Mouse (Mus musculus) layer of hippocampus, postnatal 14 days (tissue): Measurements from ENCODE around the gene Prickle2. TPM values are rescaled to one million over a fixed set of nuclear protein-coding genes. Genes with fewer than 3 reads are reported as not detected.
A peak's percentile ranks its signal among the peaks of the same experiment; 100 is the strongest.

ENCODE experiments used
- DNase-seq, 2 experiments: peaks; one replicate each; pipeline ENCODE4 v3.0.0; 2021 to 2022; ENCODE audit warnings: low spot score in 2 of 2, mixed read lengths in 1 of 2
- total RNA-seq, 2 experiments: library from RNA; stranded (reverse); gene quantifications; 2 replicates each; pipeline ENCODE4 v1.2.3; 2021

Prickle2 gene
- total RNA-seq, 2 experiments from 2014 or later = 184 to 192 TPM

DNA sequence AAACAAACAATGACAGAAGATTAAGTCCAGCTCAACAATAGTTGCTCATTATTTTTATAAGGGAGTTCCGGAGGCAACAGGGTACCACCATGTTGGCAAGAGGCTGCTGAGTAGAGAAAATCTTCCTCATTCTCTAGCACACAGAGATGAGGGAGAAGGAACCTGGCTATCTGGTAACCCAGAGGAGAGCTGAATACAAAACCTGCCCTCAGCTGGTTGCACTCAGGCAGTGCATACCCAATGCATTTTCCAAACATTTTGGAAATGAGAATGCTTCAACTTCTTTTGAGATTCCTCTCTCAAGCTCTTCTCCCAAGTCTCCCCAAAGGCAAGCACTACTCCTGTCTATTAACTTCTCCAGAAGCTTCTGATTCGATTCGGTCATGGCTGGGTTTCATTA lies 36.3 kb downstream of the Prickle2 start:
- DNase-seq = no peak

DNA sequence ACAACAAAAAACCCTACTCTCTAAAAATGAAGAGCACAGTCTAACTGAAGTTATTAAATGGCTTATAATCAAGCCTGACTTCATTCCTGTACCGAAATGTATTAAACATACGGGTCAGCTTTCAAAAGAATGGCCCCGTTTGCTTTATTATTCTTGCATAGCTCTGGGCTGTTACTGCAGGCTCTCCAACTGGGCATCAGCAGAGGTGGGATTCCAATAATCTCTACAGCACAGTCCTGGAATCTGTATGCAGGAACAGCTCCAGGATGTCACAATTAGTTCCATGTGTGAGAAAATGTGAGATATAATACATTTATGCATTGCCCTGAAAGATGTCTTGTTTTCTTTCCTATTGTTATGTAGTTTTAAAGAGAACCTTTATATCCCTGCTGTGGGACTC lies 38.4 kb downstream of the Prickle2 start:
- DNase-seq = no peak

- peak; percentile 78 to 83 for DNase-seq
These were observed 40.4 kb downstream of the Prickle2 start for GRCm38 (mm10) chr6:92665530-92665989.

DNA sequence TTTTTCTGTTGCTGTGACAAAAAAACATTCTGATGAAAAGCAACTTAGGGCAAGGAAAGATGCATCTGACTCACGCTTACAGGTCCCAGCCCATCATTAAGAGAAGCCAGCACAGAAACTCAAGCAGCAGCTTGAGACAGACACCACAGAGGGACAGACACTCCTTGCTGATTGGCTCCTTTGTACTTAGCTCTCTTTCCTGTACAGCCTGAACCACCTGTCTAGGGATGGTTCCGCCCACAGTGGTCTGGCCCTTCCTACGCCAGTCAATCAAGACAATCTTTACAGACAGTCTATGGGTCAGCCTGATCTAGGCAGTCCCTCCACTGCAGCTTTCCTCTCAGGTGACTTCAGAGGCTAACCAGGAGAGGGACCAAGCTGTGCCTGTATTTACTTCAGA lies 42.1 kb downstream of the Prickle2 start:
- DNase-seq = no peak

GRCm38 (mm10) chr6:92663433-92663832 lies 42.5 kb downstream of the Prickle2 start:
- peak in 1 of 2 experiments; percentile 65 for DNase-seq

GRCm38 (mm10) chr6:92649063-92649462 lies 56.9 kb downstream of the Prickle2 start:
- no peak for DNase-seq

DNA sequence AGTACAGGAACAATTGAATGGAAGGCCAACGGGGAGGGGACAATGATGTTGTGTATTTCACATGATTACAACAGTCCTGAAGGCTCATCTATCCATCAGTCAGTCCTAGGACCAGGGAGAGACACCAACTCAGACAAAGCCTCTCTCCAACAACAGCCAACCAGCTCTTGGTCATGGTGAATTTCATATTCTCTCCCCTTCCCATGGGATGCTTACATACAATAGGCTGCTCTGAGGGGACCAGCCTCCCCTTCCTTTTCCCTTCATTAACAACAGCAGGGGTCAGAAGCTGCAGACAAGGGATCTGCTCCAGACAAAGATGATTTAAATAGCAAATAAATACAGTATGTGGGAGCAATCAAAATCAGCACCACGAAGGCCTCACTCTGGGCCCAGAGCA lies 57.4 kb downstream of the Prickle2 start:
- DNase-seq = no peak

GRCm38 (mm10) chr6:92642929-92643328 lies 63.0 kb downstream of the Prickle2 start:
- DNase-seq = no peak

- DNase-seq = peak in 1 of 2 experiments; percentile 64
These were observed 64.0 kb downstream of the Prickle2 start for GRCm38 (mm10) chr6:92641956-92642355.

DNA sequence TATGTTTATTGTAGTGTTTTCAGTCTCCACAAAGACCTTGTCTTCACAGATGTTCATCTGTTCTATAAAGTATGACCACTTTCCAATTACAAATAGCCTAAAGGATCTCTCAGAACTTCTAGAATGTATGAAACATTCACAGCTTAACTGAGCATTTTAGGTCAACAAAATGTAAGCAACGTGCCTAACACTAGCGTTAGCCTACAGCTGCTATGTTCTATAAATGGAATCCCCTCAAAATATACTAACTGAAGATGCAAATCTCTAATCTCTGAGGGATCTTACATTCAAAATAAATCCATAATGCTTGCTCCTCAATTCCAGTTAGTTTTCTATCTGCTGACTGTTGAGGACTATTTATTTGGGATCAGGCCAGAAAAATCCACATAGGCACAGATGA lies 65.1 kb downstream of the Prickle2 start:
- DNase-seq = no peak

GRCm38 (mm10) chr6:92636431-92636830 lies 69.5 kb downstream of the Prickle2 start:
- no peak for DNase-seq

DNA sequence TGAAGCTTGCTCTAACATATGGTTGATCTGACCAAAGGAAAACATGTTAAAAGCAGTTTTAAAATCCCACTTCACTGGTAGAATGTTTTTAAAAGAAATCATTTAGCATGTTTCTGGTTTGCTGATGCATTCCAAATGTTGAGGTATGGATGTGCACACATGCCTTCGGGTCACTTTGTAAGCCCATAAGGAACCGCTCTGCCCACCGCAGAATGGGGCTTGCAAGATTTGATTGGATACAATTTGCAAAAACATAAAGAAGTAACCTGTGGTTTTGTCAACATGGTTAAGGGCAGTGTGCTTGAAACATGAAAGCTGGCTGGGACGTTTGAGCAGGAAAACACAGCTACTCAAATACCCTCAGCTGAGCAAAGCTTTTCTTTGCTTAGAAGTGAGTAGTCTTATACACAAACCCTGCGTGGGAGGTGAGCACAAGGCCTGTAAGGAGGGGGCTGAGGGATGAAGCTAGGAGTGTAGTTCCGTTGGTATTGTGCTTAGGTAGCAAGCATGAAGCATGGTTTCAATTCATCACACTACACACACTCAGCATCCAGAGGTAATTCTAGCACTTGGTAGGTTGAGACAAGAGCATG lies 71.0 kb downstream of the Prickle2 start:
- no peak for DNase-seq

DNA sequence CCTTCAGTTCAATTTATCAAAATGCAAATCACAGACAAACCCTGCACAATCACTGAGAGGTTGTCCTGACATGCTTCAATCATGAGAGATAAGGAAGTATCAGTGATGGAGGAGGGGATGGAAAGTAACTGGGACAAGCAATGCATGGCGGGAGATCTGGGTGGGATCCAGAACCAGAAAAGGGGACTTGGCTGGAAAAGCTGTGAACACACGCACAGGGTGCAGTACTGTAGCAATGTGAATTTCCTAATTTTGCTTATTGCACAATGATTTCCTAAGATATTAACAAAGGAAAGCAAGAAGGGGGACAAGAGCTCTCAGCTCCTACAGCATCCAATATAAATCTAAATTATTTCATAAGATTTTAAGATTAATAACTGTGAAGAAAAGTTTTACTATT lies 75.0 kb downstream of the Prickle2 start:
- DNase-seq = no peak

- DNase-seq = no peak
These were observed 78.2 kb downstream of the Prickle2 start for GRCm38 (mm10) chr6:92627711-92628110.

- DNase-seq = no peak
These were observed 78.8 kb downstream of the Prickle2 start for GRCm38 (mm10) chr6:92627048-92627617.

DNA sequence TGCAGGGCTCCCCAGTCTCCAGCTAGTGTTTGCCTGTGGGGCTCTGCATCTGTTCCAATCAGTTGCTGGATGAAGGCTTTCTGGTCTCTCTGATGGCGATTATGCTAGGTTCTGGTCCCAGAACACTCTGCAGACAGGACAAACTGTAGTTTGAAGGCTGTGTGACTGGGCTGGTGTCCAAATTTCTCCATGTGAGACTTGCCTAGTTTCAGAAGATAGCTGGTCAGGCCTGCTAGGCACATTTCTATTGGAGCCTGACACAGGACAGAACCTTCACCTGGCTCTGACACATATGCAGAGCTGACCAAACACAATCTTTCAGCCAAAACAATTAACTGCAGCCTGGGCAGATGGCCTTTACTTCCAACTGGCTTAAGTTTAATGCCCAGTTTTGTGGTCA lies 80.0 kb downstream of the Prickle2 start:
- DNase-seq = no peak

GRCm38 (mm10) chr6:92624306-92624705 lies 81.6 kb downstream of the Prickle2 start:
- DNase-seq = no peak

DNA sequence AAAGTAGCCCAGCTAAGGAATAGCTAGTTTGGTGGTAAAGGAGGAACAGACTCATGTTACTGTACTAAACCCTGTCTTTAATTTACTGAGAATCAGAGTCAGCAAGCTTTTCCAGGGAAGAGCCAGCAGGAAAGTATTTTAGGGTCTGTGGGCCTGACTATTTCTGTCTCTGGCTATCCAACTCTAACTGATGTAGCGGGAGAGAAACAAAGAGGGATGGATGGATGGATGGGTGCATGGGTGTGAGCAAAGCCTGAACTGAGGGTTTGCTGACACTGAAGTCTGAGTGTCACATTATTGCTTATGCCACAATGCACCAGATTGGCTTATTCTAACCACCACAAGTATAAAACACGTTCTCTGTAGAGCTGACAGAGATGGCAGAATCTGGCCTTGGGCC lies 88.8 kb downstream of the Prickle2 start:
- no peak for DNase-seq

DNA sequence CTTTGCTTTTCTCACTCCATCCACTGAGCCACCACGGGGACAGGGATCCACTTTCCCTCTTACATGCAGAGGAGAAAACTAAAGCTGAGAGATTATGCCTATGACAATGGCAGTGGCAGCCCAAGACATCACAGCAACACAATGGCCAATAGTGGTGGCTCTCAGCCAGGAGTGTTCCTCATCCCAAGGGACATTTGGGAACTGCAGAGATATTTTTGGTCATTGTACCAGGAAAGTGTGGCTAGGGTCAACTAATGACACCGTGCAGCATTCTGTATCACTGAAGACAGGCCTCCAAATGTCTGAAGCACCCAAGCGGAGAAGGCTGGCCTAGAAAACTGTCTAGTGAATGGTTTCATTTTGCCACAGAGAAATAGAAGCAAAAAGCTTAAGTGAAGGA lies 91.2 kb downstream of the Prickle2 start:
- no peak for DNase-seq

DNA sequence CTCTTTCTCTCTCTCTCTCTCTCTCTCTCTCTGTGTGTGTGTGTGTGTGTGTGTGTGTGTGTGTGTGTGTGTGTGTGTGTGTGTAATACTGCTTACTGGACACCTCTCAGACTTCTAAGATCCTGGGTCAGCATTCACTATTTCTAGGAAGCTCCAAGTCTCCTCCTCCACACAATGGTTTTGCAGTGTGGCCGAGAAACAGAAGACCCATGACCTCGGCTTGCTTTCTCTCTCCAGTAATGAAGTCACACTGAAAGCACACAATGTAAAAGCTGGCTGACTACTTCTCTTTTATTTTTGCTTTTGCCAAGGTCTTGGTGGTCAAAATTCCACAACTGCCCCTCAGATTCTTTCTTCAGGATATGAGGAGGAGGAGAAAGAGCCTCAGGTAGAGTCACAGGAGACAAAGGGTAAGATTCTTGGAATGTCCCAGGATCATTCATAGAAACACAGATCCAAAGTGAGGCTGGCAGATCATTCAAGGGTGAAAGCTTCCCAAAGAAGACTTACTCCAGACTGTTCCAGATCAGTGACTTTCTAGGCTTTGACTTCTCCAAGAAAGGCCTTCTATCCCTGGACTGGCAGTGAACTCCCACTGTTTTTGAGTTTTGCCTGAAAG lies 93.7 kb downstream of the Prickle2 start:
- DNase-seq = no peak

DNA sequence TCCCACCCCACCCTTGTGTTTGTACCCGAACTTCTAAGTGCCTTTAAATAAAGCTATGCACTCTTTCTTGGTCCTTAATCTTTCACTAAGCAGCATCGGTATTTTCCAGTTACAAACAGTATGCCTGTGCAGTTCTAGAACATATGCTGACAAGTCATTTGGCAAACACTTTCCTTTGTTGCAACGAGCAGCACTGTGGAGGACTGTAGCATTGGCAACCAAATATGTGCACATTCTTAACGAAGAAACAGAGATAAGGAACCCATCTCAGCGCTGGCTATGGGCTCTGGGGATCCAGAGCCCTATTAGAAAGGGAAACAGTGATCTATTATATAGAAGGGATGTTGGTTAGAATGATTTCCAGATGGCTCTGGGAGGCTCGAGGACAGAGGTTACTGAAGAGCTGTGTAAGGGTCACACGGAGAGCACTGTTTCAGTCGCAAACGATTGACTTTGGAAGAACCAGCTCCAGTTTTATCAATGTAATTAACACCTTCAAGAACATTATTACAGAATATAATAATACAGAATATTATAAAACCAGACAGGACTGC lies 96.2 kb downstream of the Prickle2 start:
- peak in 1 of 2 experiments; percentile 64 for DNase-seq

- no peak for DNase-seq
These were observed 96.9 kb downstream of the Prickle2 start for GRCm38 (mm10) chr6:92609078-92609477.
